Mouse (Mus musculus): ENCODE measurements at regions not wholly inside any gene's neighbourhood (a gene's known extent, or its start where the extent isn't known, plus 50 kb on each side); places are given as distances from the start of the nearest gene placed in this dataset.

- no peak for DNase-seq (ENCODE audit: low spot score)
These were observed 121.0 kb upstream of the Mmadhc start for GRCm38 (mm10) chr2:50417643-50418042.

DNA sequence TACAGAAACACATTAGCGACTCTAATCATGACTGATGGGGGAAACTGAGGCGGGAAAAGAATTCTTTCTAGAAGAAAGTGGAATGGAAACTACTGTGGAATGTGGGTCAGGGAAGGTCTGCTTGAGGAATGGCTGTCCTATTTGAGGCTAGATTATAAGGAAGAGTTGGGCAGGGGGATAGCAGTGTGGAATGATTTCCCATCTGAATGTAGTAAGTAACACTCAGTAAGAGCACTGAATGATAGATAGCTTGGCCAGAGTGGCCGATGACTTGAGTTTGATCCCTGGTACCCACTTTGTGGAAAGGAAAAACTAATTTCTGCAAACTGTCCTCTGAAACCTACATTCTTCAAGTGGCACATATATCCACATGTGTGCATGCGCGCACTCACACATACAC lies 120.5 kb upstream of the Mmadhc start:
- DNase-seq (ENCODE audit: low spot score), result no peak

DNA sequence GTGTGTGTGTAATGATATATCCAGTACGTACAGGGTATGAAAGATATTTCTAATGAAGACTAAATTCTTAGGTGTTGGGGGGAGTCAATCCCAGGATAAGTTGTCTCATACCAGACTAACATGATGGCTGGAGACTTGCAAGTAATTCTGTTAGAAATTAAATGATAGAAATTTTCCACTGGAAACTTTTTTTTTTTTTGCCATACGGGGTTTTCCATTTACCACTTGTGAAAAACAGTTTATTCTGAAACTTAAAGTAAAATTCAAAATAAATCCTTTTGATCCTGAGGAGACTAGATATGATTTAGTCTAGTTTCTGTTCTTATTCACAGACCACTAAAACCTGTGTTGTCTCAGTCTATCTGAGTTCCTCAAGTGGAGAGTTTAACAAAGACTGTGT lies 119.5 kb upstream of the Mmadhc start:
- no peak for DNase-seq (ENCODE audit: low spot score)

DNA sequence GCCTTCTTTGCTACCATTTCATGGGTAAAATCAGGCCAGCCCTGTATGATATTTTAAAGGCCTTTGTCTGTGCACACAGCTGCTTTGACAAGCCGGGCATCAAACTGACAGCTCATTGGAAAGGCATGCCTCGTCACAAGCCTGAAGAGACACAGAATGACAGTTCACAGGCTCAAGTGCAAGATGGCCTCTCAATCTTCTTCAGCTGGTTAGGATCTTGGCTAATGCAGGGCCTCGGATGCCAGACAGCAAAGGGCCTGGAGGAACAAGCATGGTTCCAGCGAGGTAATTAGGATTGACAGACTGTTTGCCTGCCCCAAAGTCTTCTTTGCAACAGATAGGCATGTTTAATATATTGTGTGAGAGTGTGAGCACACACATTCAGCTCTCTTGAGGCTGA lies 109.3 kb upstream of the Mmadhc start:
- no peak for DNase-seq (ENCODE audit: low spot score)

- DNase-seq (ENCODE audit: low spot score), result no peak
These were observed 106.5 kb upstream of the Mmadhc start for GRCm38 (mm10) chr2:50403106-50403505.

GRCm38 (mm10) chr2:50398576-50398975 lies 102.0 kb upstream of the Mmadhc start:
- no peak for DNase-seq (ENCODE audit: low spot score)

- no peak for DNase-seq (ENCODE audit: low spot score)
These were observed 81.2 kb upstream of the Mmadhc start for GRCm38 (mm10) chr2:50377609-50378413.

GRCm38 (mm10) chr2:50373626-50374025 lies 77.0 kb upstream of the Mmadhc start:
- DNase-seq (ENCODE audit: low spot score), result no peak

GRCm38 (mm10) chr2:50373006-50373405 lies 76.4 kb upstream of the Mmadhc start:
- DNase-seq (ENCODE audit: low spot score), result no peak

DNA sequence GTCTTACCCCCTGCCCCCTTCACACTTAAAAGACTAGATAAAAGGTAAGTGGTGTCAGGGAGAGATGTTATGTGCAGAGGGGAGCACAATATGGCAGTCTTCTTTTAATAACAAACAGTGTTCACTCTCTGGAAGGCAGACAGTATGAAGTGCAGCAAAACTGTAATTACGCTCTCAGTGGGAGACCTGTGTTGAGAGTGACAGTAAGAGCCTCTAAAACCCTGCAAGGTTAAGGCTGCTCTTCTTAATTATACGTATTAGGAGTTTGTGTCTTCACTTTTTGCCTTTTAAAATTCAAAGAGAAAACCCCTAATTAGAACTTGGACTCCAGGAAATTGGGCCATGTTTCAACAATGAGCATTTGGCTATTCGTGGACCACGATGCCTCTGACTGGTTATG lies 72.2 kb upstream of the Mmadhc start:
- no peak for DNase-seq (ENCODE audit: low spot score)

GRCm38 (mm10) chr2:50368351-50368750 lies 71.8 kb upstream of the Mmadhc start:
- DNase-seq (ENCODE audit: low spot score), result no peak

DNA sequence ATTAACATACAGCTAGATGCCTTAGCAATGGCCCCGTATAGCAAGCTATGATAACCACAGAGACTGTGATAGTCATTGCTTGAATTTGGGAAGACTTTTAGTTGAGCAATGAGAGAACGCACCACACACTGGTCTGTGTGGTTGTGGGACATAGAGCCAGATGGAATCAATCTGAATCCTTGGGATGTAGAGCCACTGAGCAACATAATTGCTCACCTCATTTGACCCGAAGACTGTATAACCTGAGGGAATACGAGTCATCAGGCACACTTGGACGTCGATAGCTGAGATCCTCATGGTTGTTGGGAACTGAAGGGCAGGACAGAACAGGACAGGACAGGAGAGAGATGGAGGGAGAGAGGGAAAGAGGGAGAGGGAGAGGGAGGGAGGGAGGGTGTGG lies 68.6 kb upstream of the Mmadhc start:
- DNase-seq (ENCODE audit: low spot score), result no peak

DNA sequence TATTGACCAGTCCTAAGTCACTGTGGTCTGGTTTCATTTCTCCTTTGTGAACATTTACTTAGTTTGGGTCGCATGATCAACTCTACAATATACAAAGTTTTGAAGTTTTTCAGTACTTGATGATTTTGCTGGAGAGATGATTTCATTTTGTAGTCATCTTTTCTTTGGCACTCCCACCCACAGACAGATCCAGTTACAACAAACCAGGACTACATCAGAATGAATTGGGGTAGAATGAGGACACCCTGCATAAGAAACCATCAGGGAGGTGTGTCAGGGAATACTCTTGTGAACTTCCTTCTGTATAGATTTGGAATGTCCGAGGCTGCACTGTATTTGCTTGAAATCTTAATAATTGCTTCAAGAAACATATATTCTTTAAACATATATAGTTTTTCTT lies 59.5 kb upstream of the Mmadhc start:
- DNase-seq (ENCODE audit: low spot score), result no peak

DNA sequence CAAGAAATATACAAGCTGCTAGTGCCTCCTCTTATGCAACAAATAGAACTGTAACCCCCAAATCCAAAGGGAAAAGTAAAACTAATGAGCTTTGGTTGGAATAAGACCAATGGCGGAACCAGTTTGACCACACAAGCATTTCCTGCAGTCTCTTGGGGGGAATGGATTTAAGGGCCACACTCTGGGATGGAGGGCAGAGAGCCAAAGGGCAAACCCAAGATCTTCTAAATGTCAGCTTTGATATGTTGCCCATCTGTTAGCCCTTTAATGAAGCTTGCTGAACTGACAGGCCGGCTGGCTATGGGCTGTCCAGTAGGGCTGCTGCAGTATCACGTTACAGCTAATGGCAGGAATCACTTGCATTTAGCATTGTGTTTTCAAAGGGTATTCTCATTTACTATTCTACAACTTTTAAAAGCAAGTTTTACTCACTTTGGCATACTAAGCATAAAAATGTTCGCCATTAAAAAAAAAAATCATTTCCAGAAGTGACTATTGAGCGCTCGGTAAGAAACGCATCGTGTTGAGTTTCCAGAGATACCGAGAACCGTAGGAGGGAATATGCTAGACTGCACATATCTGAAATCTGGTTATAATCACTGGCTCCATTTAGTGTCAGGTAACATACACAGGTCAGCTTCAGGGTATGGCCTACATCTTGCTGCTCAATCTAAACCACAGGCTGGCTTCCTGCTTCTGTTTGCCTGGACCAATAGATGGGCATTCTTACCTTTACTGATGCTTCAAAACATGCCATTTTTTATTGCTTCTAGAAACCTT lies 51.1 kb upstream of the Mmadhc start:
- DNase-seq (ENCODE audit: low spot score), result no peak

Measured in urinary bladder, adult 2 months (tissue).